Mouse (Mus musculus): ENCODE data around the gene Usp2. TPM values are rescaled to one million over a fixed set of nuclear protein-coding genes. Genes with fewer than 3 reads are reported as not detected.

Gene Usp2
- total RNA-seq, 2 experiments from 2014 or later: 30.2 to 31.9 TPM

DNA sequence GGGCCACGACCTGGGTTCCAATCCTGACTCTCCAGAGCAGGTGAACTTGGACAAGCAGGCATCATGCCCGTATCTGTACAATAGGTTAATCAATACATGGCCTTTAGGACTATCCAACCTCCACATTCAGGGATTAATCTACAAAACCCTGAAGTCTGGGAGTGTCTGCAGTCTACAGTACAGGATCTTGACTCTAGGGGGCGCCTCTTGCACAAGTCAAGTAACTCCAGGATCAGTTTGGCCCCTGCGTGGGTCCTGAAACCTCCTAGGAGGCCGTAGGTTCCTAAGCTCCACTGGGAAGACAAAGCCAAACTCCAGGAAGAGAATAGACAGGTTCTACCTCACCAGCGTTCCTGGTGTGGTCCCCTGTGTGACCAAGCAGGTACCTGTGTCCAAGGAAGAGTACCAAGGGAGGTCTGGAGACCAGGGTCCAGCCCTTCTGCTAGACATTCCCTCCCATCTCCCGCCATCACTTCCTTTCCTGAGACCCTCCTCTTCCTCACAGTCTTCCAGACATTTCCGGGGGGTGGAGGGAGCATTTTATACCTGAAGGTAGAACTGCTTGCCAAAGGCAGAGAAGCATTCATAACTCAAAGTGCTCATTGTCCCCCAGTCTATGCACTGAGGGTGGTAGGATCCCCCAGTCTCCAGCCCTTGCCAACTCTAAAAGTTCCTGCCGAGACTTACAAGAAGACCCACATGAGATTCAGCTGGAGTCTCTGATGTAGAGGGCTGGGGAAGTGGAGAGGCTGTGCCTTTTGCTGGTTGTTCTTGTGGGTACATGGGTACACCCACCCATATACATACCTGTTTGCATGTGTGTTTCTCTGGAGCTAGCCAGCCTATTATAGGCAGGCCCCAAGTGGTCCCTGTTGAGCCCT is 7.8 kb downstream of the Usp2 start:
- intact Hi-C loops (cut with DNase I): no loop called here
- no peak for DNase-seq

DNA sequence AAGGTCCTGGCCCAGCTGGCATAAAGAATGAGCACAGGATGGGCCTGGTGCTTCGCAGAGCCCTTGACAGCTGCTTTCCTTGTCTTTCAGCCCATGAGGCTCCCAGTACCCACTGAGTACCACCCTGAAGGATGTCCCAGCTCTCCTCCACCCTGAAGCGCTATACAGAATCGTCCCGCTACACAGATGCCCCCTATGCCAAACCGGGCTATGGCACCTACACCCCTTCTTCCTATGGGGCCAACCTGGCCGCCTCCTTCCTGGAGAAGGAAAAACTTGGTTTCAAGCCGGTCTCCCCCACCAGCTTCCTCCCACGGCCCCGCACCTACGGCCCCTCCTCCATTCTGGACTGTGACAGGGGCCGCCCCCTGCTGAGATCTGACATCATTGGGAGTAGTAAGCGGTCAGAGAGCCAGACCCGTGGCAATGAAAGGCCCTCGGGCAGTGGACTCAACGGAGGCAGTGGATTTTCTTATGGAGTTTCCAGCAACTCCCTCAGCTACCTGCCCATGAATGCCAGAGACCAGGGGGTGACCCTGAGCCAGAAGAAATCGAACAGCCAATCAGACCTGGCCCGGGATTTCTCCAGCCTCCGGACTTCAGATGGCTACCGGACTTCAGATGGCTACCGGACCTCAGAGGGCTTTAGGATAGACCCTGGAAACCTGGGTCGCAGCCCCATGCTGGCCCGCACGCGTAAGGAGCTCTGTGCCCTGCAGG is 8.6 kb downstream of the Usp2 start:
- DNase-seq: no peak
- intact Hi-C loops (cut with DNase I): no loop called here

DNA sequence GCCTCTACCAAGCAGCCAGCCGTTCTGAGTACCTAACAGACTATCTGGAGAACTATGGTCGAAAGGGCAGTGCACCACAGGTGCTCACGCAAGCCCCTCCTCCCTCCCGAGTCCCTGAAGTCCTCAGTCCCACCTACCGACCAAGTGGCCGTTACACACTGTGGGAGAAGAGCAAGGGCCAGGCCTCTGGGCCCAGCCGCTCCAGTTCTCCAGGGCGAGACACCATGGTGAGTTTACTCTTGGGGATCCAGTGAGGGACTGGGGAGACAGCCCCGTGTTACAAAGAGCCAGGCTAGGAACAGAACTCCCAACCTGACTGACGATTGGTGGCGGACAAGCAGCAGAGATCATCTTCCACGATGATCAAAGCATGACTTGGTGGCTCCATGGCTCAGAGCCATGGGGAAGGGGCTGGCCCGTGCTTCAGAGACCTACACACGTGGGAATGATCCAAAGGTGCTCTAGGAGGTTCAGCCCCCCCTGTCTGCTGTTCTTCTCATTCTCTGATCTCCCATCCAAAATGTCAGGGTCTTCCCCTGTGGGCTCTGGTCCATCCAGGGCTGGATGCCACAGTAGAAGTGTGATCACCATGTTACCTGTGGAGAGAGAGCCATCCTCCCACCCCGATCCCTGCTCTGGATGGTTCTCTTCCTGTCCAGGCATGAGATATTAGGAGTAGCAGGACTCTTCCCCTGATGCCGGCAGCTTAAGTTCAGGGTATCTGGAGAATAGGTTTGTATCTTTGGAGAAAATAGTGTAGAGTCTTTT is 9.4 kb downstream of the Usp2 start:
- DNase-seq: no peak
- intact Hi-C loops (cut with DNase I): no loop called here

DNA sequence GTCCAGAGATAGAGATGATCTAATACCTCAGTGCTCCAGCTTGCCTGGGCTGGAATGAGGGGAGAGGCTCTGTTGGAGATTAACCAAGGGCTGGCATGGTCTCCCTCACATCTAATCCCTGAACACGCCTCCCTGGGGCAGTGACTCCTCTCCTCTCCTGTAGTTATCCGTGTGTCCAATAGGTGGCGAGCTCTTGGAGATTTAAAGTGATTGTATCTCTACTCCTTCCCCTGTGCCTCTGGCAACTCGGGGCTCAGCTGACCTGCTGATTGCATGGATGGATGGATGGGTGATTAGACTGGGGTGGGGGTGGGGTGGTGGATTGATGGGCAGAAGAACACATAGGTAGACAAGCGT is 9.9 kb downstream of the Usp2 start:
- peak; percentile 76 for DNase-seq
- intact Hi-C loops (cut with DNase I): no loop called here

DNA sequence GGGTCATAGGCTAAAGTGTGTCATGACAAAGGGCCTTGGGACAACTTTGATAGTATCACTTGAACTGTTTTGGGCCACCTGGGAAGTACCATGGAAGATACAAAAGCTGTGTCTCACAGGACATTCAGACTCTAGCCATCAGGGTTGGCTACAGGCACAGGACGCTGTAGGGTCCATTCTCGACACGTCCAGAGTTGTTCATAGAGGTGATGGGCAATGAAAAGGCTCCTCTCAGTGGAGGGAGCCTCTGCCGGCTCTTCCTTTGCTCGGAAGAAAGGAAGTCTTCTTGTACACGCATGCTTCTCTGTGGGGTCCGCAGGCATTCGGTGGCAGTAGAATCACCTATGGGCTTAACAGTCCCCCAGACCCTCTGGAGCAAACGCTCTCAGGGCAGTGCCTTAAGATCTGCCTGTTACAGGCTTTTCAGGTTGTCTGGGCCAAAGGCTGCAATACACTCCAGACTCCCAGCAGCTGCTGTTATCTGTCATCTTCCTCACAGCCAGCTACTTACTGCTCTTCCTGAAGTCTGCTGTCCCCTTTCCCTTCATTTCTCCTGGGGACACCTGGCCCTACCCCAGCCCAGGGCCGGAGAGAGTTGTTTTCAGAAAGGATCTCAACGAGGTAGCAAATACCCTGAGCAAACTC is 10.6 kb downstream of the Usp2 start:
- intact Hi-C loops (cut with DNase I): no loop called here
- no peak for DNase-seq

DNA sequence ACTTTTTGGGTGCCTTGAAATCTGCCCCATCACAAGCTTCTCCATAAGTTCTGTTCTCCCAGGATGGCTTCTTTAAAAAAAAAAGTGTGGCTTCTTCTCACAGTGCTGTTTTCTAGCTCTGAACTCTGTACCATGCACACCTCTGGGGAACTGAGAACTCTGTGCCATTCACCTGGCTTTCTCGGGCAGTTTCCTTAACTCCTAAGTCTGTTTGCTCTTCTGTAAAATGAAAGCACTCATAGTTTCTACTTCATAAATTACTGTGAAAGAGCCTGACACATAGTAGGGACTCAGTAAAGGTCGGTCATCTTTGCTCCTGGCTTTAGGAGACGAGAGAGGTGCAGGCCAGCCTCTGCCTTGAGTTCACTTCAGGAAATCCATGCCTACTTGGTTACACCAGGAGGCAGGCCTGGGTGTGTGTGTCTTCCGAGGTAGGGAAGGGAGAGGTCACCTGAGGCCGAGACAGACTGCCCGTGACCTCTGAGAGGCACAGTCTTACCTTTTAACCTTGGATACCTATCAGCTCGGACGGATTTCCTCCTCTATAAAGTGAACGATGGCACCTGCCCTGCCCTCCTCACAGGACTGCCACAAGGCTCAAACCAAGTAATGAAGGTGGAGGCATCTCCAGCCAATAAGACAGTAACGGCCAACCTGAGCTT is 11.4 kb downstream of the Usp2 start:
- intact Hi-C loops (cut with DNase I): no loop called here
- no peak for DNase-seq

DNA sequence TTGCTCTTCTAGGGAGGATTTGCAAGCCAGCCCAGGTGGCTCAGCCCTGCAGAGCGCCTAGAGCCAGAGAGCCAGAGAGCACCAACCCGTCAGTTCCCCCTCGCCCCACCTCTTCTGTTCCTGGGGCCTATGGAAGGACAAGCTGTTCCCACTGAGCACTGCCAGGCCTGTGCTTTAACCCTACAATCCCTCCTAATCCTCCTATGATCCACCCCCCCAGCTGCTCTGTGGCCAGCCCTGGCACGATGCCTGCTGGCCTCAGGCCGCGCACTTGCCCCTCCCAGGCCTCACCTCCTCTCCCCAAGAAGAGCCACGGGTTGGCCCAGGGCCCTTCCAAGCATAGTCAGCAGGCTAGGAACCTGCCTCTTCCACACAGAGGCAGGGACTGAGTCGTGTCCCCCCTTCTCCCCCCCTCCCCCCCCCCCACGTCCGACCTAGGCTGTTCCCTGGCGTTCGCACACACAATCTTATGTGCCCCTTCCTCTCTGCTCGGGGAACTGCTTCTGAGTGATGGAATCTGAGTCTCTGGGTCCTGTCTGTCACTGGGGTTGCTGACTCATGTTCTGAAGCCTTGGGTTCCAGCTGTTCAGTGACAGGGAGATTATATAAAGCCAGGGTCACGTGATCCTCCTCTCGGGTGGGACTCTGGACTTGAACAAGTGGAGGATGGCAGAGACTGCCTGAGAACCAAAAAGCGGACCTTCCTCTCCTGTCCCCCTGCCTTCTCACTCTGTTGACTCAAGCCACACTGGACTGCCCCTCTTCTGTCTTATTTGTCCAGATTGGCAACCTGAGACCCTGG is 12.3 kb downstream of the Usp2 start:
- intact Hi-C loops (cut with DNase I): no loop called here
- DNase-seq: peak; percentile 88

DNA sequence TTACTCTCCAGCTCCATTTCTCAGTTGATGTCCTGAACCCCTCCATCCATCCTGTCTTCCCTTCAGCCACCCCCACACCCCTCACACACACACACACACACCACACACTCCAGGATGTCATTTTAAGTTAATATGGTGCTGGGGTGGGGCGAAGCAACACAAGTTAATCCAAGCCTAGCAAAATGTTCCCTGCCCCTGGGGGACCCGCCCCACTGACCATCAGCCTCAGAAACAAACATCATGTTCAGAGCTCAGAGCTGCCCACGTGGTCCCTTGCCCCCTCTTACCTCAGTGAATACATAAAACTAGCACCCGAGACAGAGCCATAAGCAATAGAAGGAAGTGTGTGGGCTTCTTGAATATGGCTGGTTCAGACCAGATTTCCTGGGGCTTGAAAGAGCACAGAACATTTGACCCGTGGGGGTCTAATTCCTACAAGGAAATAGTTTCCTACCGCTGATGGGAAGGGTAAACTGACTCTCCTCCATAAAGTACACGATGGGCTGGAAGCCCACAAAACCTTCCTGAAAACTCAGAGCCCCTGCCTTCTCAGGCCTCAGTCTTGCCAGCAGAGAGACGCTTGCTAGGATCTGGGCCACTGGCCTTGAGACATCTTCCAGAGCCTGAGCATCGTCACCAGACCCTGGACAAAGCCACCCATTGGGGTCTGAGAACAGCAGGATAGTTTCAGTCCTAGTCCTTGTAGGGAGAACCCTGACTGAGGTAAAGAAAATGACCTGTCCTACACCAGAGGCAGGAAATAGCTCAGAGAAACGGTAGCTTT is 13.4 kb downstream of the Usp2 start:
- no peak for DNase-seq
- intact Hi-C loops (cut with DNase I): no loop called here

DNA sequence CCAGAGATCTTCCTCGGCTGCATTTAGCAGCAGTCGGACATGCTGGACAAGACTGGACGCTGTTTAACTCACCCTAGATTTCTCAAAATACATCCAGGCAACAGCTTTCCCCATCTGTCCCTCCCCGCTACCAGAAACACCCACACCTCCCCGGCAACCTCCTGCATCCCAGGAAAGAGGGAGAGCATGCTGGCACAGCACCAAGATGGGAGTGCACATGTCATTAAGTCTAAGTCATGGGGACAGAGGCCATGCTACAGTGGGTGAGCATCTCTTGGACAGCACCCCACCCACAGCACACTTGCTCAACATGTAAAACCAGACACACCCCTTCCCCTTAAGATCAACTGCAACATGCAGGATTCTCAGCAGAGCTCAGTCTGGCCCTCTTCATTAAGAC is 14.1 kb downstream of the Usp2 start:
- no peak for DNase-seq
- intact Hi-C loops (cut with DNase I): no loop called here

DNA sequence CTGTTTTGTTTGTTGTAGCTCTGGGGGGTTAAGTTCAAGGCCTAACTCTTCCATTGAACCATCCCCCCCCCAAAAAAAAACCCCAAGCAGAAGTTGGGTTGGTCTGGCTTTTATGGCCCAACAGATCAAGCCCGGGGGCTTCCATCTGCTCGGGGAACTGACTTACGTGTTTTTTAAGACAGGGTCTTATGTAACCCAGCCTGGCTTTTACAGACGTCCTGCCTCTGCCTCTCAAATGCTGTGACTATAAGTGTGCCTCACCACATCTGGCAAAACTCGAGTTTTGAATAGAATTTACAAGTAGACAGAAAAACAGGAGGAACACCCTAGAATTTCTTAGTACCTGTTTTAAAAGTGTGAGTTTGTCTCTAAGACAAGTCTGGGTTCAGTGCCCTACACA is 14.8 kb downstream of the Usp2 start:
- intact Hi-C loops (cut with DNase I): no loop called here
- DNase-seq: no peak

DNA sequence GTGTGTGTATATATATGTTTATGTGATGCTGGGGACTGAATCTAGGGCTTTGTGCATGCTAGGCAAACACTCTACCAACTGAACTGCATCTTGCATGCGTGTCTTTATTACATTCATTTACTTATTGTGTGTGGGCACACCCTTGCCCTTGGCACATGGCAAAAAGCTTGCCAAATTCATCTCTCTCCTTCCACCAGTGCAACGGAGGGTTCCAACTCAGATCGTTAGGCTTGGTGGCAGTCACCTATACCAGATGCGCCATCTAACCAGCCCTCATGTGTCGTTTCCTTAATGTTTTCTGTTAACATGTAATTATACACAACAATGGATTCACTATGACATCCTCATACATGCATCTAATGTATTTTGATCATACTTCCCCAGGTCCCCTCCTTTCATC is 15.4 kb downstream of the Usp2 start:
- no peak for DNase-seq
- intact Hi-C loops (cut with DNase I): no loop called here

DNA sequence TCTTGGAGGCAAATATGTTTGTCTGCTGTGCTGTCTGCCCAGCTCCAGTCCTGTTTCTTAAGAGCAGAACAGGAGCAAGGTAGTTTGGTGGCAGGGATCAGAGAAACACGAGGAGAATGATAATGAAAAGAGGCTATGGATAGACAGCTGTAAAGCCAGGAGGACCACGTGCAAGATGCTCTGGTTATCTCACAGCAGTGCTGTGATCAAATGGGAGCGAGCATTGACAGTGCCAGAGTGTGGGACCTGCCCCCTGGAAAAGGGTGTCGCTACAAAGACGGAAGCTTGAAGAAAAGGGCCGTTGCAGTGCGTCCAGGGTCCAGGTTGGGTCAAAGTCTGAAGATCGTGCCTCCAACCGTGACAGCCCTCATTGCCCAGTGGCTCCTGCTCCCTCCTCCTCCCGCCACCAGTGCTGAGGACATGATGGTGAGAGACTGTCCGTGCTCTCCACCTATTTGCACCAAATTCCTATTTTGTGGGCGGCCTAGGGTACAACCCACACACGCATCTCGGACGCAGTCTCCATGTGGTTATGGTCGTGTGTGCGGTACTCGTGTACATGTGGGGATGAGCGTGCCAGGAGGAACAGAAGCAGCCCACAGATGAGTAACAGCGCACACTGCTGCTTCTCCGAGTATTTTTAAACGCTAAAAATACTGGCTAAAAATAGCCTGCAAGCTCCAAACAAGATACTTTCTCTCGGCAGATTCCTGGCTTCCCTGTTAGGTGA is 16.7 kb downstream of the Usp2 start:
- DNase-seq: no peak
- intact Hi-C loops (cut with DNase I): no loop called here

DNA sequence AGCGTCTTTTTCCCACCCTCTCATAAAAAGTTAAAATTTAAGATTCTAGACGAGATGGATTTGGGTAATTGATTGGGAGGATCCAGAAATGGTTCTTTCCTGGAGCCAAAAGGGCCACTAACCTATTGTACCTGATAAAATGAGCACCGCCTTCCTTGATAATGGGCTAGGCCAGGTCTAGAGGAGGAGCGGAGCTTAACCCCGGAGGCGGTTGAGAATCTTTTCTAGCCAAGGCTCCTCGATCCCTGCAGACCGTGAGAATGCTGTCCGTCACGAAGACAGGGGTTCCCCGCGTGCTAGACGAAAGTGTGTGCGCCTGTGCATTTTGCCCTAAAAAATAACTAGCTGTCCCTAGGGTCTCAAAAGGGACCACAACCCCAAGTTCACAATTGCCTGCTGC is 17.4 kb downstream of the Usp2 start:
- DNase-seq: no peak
- intact Hi-C loops (cut with DNase I): no loop called here

DNA sequence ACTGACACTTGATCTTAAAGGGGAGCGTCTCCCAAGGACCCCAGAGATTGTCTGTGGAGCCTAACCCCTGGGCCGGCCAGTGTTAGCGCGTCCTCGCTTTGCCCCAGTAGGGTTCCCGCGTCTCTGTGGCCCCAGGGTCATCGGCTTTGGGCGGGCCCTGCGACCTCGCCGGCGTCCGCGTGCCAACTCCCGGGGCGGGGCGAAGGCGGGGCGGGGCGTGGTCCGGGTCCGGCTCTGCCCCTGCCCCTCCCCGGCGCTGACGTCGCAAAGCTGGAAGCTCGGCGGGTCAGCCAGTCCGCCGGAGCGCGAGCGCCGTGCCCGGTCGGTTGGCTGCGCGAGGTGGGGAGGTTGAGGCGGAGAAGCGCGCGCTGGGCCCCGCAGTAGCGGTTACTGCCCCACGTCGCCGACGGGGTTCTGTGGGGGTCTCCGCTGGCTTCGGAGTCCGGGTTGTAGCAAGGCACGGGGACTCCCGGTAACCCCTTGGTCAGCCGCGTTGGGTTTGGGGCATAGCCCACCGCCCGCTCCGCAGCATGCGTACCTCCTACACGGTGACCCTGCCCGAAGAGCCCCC is 17.9 kb downstream of the Usp2 start:
- intact Hi-C loops (cut with DNase I): no loop called here
- DNase-seq: peak; percentile 86

DNA sequence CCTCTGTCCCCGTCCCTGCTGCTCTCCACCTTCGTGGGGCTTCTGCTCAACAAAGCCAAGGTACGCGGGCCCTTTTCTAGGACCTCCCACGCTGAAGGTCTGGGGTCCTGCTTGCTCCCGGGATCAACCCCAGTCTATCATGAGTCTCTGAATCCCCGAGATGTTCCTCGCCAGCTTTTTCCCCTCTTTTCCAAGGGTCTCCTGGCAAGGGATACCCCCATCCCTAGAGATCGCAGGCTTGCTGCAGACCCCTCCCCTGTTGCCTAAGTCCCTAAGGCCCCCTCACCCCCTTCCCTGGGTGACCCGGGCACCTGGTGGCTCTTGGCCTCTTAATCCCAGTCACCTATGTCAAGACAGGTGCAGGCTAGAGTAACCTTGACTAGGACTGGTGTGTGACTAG is 18.5 kb downstream of the Usp2 start:
- no peak for DNase-seq
- intact Hi-C loops (cut with DNase I): no loop called here

DNA sequence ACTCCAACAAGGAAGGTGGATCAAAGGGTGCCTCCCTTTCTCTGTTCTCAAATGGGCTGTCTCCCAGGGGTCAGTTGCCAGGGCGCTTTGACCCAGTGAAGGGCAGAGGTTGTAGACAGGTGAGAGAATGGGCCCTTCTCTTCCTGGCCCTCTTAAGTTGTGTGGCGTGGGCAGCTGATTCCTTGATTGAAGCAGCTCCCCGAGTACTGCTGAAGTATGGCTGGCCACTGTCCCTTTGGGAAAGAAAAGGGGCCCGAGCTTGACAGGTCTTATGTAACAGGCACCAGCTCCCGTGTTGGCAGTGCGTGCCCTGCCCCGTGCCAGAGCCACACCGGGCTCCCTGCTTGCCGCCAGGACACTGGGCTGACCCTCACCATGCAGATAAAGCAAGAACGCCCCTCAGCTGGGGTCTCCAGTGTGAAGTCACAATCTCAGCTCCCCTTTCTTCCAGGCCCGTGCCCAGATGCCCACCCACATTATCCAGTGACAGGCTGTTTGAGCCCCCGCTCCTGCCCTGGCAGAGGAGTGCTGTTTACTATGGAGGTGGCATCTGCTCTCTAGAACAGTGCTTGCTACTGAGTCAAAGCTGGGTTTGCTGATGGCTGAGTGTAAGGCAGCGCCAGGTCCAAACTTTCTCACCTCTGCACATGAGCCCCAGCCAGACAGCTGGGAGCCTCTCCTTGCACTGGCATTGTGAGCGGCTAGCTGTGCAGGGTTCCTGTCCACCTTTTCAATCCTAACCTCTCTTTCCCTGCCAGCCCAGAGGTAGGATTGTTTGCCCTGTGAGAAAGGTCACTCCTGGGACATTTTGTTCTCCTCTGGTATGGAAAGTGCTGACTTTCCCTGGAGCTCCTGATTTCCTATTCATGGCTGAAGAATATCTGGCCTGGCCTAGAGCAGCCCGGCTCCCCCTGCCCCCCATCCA is 19.2 kb downstream of the Usp2 start:
- no peak for DNase-seq
- intact Hi-C loops (cut with DNase I): no loop called here

DNA sequence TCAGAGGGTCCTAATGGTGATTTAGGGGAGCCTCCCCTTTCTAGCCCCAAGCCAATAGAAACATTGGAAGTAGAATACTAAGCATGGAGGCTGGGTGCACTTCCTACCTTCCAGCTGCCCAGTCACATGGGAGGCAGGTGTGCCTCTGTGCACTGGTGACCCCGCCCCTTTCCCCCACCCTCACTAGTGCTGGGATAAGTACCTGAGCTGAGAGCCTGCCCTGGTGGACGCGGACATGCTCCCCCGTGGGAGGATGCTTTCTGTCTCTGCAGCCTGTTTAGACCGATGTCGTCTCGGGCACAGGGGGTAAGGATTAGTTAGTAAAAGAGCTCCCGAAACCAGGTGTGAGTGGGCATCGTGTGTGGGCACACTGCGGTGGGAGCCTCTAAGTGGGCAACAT is 20.1 kb downstream of the Usp2 start:
- no peak for DNase-seq
- intact Hi-C loops (cut with DNase I): no loop called here

All from left cerebral cortex, postnatal 4 days (tissue).